Mouse (Mus musculus) kidney, embryonic 14.5 days (tissue): ENCODE measurements around the gene Dcst1. TPM values are rescaled to one million over a fixed set of nuclear protein-coding genes. Genes with fewer than 3 reads are reported as not detected.

Experiments
- ATAC-seq: fragments of 200-750 bp; cut with Nextera tagmentation; 2 replicates; pipeline ENCODE4 v1.8.0; 2017; ENCODE audit warnings: moderate number of reproducible peaks, mild to moderate bottlenecking, moderate TSS enrichment, moderate library complexity; ENCODE audit not compliant: low FRiP score, low TSS enrichment
- H3K27ac ChIP-seq: fragments of 300-500 bp; sonication (generic); 2 replicates; pipeline ENCODE4 v1.5.1; 2014; ENCODE audit warnings: low read depth, mild to moderate bottlenecking, low read length, moderate library complexity, mixed read lengths
- H3K27me3 ChIP-seq: fragments of 300-500 bp; sonication (generic); 2 replicates; pipeline ENCODE4 v1.6.1; 2014; ENCODE audit warnings: mild to moderate bottlenecking, low read length; ENCODE audit not compliant: control insufficient read depth, insufficient read depth
- H3K36me3 ChIP-seq: fragments of 300-500 bp; sonication (generic); 2 replicates; pipeline ENCODE4 v1.6.1; 2014; ENCODE audit warnings: low read length, mixed read lengths; ENCODE audit not compliant: control insufficient read depth, insufficient read depth
- H3K4me1 ChIP-seq: fragments of 300-500 bp; sonication (generic); 2 replicates; pipeline ENCODE4 v1.6.1; 2014; ENCODE audit warnings: low read length, mixed read lengths; ENCODE audit not compliant: control insufficient read depth, insufficient read depth
- H3K4me2 ChIP-seq: fragments of 300-500 bp; sonication (generic); replicated peaks from 2 replicates; pipeline ENCODE4 v1.6.1; 2014; ENCODE audit warnings: low read depth, mild to moderate bottlenecking, low read length
- H3K4me3 ChIP-seq: fragments of 300-500 bp; sonication (generic); 2 replicates; pipeline ENCODE4 v1.5.1; 2014; ENCODE audit warnings: mild to moderate bottlenecking, low read length
- H3K9ac ChIP-seq: fragments of 300-500 bp; sonication (generic); 2 replicates; pipeline ENCODE4 v1.6.1; 2014; ENCODE audit warnings: low read depth, mild to moderate bottlenecking, low read length, moderate library complexity
- H3K9me3 ChIP-seq: fragments of 300-500 bp; sonication (generic); 2 replicates; pipeline ENCODE4 v1.6.1; 2016; ENCODE audit warnings: low read length; ENCODE audit not compliant: control insufficient read depth
- WGBS: fragments of 180-500 bp; shearing (Covaris S2); extraction: QIAGEN DNeasy Blood & Tissue Kit; methylation state at CpG from one replicate; pipeline ENCODE4 v1.1.7; 2014; 5-methylcytosine and 5-hydroxymethylcytosine counted together
- polyA plus RNA-seq: library from polyadenylated mRNA; unstranded; fragments of >200 nt; fragmentation: Nextera tagmentation; extraction: Ambion mirVana; gene quantifications from 2 replicates; pipeline ENCODE4 v1.2.1, GENCODE M21; 2014

Gene Dcst1
- polyA plus RNA-seq, 1 experiment from 2014 or later = 1.5 TPM

GRCm38 (mm10) chr3:89322514-89323165, 42.4 kb downstream of the Dcst1 start, which contains the start of gene Efna3:
Gene Efna3, minus strand, starts transcription at chr3:89322965.
- Histone ChIP-seq H3K36me3 (no peaks in the 10 kb centered on the region), H3K9ac (peak within 1 kb of the TSS; percentile 69), H3K27ac (no peak within 1 kb of the TSS), H3K4me2 (peak within 1 kb of the TSS; percentile 97), H3K9me3 (no peaks in the 10 kb centered on the region), H3K4me3 (peak within 1 kb of the TSS; percentile 64), H3K4me1 (peaks cover 47% of the 10 kb centered on the region), H3K27me3 (peaks cover 35% of the 10 kb centered on the region)
- under 1% methylated on average over 52 of the region's 53 CpGs for WGBS
- peak; percentile 14 for ATAC-seq

GRCm38 (mm10) chr3:89322131-89322500, 42.9 kb downstream of the Dcst1 start:
- Histone ChIP-seq H3K27ac (no peak overlapping the region), H3K36me3 (no peaks in the 10 kb centered on the region), H3K4me3 (peak overlapping the region; percentile 64), H3K4me2 (peak overlapping the region; percentile 97), H3K9ac (peak overlapping the region; percentile 69), H3K27me3 (peaks cover 35% of the 10 kb centered on the region), H3K9me3 (no peaks in the 10 kb centered on the region), H3K4me1 (peaks cover 45% of the 10 kb centered on the region)
- under 1% methylated on average over 14 of the region's 14 CpGs for WGBS
- ATAC-seq = no peak

- Histone ChIP-seq H3K4me2 (peak overlapping the region; percentile 97), H3K4me3 (peak overlapping the region; percentile 64), H3K9ac (peak overlapping the region; percentile 69), H3K27ac (no peak overlapping the region), H3K27me3 (peaks cover 35% of the 10 kb centered on the region), H3K36me3 (no peaks in the 10 kb centered on the region), H3K4me1 (peaks cover 45% of the 10 kb centered on the region), H3K9me3 (no peaks in the 10 kb centered on the region)
- WGBS = under 1% methylated on average over 62 of the region's 66 CpGs
- ATAC-seq = peak; percentile 13; the same call in 1 of the 2 replicates
Measured at GRCm38 (mm10) chr3:89321183-89322130, 43.6 kb downstream of the Dcst1 start.

GRCm38 (mm10) chr3:89320581-89321182, 44.4 kb downstream of the Dcst1 start:
- H3K4me2 ChIP-seq = peak overlapping the region; percentile 97
- no peak overlapping the region for H3K27ac ChIP-seq
- H3K9ac ChIP-seq = peak overlapping the region; percentile 69
- H3K36me3 ChIP-seq = no peaks in the 10 kb centered on the region
- ATAC-seq = peak; percentile 28
- H3K4me1 ChIP-seq = peaks cover 53% of the 10 kb centered on the region
- no peaks in the 10 kb centered on the region for H3K9me3 ChIP-seq
- peak overlapping the region; percentile 64 for H3K4me3 ChIP-seq
- WGBS = 1% methylated on average over 36 of the region's 41 CpGs
- H3K27me3 ChIP-seq = peaks cover 35% of the 10 kb centered on the region

- no peaks in the 10 kb centered on the region for H3K9me3 ChIP-seq
- H3K27me3 ChIP-seq = peaks cover 35% of the 10 kb centered on the region
- H3K9ac ChIP-seq = peak overlapping the region; percentile 51
- 2% methylated on average over 54 of the region's 58 CpGs for WGBS
- H3K4me2 ChIP-seq = peak overlapping the region; percentile 97
- peaks cover 61% of the 10 kb centered on the region for H3K4me1 ChIP-seq
- ATAC-seq = no peak
- H3K27ac ChIP-seq = no peak overlapping the region
- peak overlapping the region; percentile 64 for H3K4me3 ChIP-seq
- H3K36me3 ChIP-seq = no peaks in the 10 kb centered on the region
Measured at GRCm38 (mm10) chr3:89319591-89320350, 45.3 kb downstream of the Dcst1 start.

- Histone ChIP-seq H3K27me3 (peaks cover 35% of the 10 kb centered on the region), H3K4me2 (peak overlapping the region; percentile 97), H3K36me3 (no peaks in the 10 kb centered on the region), H3K27ac (no peak overlapping the region), H3K4me3 (peak overlapping the region; percentile 64), H3K9ac (peak overlapping the region; percentile 51), H3K9me3 (no peaks in the 10 kb centered on the region), H3K4me1 (peaks cover 62% of the 10 kb centered on the region)
- ATAC-seq = no peak
- 17% methylated on average over 21 of the region's 21 CpGs for WGBS
Measured at GRCm38 (mm10) chr3:89318971-89319590, 46.0 kb downstream of the Dcst1 start.

GRCm38 (mm10) chr3:89318316-89318715, 46.7 kb downstream of the Dcst1 start:
- no peak overlapping the region for H3K4me3 ChIP-seq
- peaks cover 35% of the 10 kb centered on the region for H3K27me3 ChIP-seq
- H3K27ac ChIP-seq = no peak overlapping the region

GRCm38 (mm10) chr3:89317246-89317645, 47.8 kb downstream of the Dcst1 start:
- H3K4me2 ChIP-seq = no peak overlapping the region
- H3K36me3 ChIP-seq = no peaks in the 10 kb centered on the region
- peaks cover 59% of the 10 kb centered on the region for H3K4me1 ChIP-seq
- H3K9me3 ChIP-seq = no peaks in the 10 kb centered on the region
- no peak overlapping the region for H3K27ac ChIP-seq
- H3K4me3 ChIP-seq = no peak overlapping the region
- no peak overlapping the region for H3K9ac ChIP-seq
- no peak for ATAC-seq
- peaks cover 32% of the 10 kb centered on the region for H3K27me3 ChIP-seq
- 64% methylated on average over 6 of the region's 6 CpGs for WGBS

More at GRCm38 (mm10) chr3:89318316-89318715, 46.7 kb downstream of the Dcst1 start:
- ATAC-seq = no peak
- no peaks in the 10 kb centered on the region for H3K9me3 ChIP-seq
- H3K4me2 ChIP-seq = no peak overlapping the region
- H3K4me1 ChIP-seq = peaks cover 62% of the 10 kb centered on the region
- H3K9ac ChIP-seq = no peak overlapping the region
- H3K36me3 ChIP-seq = no peaks in the 10 kb centered on the region
- WGBS = 75% methylated on average over 8 of the region's 8 CpGs
